Mouse (Mus musculus): ENCODE measurements around the gene Ggta1. TPM values are rescaled to one million over a fixed set of nuclear protein-coding genes. Genes with fewer than 3 reads are reported as not detected.
"Not testable (repeated sequence)": the region's sequence is repeated elsewhere in the genome, so short reads cannot be mapped to it uniquely, and the experiment has no call there.

Gene Ggta1
- total RNA-seq, 2 experiments from 2014 or later, result 4.7 to 6.1 TPM

- DNase-seq (ENCODE audit: low spot score in 2 of 2), result no peak
Measured at GRCm38 (mm10) chr2:35461131-35461947, 1.7 kb downstream of the Ggta1 start.

DNA sequence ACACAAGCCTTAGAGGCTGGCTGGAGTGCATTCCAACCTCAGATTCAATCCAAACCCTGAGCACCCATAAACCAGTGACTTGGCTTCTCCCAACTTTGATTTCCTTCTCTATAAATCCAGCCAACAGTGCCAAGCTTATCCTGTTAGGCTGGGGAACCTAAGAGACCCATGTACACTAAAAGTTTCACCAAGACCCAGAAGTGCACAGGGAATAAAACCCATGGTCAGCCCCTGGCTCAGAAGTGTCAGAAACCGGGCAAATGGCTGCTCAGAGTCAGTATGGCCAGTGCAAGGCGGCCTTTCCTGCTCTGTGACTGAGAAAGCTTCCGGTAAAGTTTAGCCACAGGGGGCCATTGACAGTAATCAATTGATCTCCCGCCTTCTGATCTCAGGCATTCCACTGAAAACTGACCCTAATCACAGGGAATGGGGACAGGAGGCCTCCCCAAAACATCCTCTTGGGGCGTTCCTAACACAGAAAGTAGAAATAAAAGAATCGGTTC, 2.6 kb downstream of the Ggta1 start:
- DNase-seq (ENCODE audit: low spot score in 2 of 2), result no peak

DNA sequence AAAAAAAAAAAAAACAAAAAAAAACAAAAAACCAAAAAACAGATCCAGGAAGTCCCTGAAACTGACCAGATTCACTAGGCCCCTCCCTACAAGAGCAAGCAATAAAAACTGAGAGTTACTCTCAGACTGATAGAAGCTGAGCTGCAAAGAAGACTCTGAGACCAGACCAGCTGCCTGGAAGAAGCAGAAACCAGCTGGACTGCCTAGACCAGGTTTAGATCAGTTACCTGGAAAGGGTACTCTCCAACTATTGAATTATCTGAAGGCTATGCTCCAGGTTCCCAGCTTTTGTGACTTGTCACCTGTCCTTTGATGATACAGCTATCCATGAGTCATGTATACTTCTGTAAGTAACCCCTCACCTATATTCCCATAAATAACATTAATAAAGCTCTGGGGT, 3.7 kb downstream of the Ggta1 start:
- no peak for DNase-seq (ENCODE audit: low spot score in 2 of 2)

- no peak for DNase-seq (ENCODE audit: low spot score in 2 of 2)
Measured at GRCm38 (mm10) chr2:35458421-35458820, 4.6 kb downstream of the Ggta1 start.

- DNase-seq (ENCODE audit: low spot score in 2 of 2), result no peak
Measured at GRCm38 (mm10) chr2:35453736-35454135, 9.3 kb downstream of the Ggta1 start.

GRCm38 (mm10) chr2:35452695-35453094, 10.3 kb downstream of the Ggta1 start:
- not testable (repeated sequence) for DNase-seq (ENCODE audit: low spot score in 2 of 2)

DNA sequence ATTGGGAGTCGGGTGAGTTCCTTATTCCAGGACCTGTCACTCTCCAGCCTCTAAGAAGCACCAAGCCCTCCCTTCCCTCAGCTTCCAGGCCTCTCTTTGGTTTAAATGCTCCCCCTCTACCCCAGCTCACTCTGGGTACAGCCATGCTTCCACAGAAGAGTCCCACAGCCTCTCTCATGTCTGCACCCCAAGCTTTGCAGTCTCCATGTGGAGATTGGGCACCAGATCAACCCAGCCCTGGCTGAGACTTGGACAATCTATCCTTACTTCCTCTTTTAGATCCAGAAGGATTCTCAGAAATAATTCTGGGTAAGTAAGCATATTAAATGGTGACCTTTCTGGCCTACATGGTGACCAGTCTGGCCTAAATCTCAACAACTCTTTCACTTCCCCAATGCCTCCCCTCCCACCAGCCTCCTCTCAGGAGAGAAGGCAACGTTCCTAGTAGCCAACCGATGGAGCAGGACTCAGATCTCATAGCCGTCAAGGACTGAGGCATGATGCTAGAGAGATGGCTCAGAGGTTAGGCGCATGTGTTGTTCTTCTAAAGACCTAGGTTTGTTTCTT, 11.5 kb downstream of the Ggta1 start:
- no peak for DNase-seq (ENCODE audit: low spot score in 2 of 2)

- no peak for DNase-seq (ENCODE audit: low spot score in 2 of 2)
Measured at GRCm38 (mm10) chr2:35450856-35451255, 12.2 kb downstream of the Ggta1 start.

DNA sequence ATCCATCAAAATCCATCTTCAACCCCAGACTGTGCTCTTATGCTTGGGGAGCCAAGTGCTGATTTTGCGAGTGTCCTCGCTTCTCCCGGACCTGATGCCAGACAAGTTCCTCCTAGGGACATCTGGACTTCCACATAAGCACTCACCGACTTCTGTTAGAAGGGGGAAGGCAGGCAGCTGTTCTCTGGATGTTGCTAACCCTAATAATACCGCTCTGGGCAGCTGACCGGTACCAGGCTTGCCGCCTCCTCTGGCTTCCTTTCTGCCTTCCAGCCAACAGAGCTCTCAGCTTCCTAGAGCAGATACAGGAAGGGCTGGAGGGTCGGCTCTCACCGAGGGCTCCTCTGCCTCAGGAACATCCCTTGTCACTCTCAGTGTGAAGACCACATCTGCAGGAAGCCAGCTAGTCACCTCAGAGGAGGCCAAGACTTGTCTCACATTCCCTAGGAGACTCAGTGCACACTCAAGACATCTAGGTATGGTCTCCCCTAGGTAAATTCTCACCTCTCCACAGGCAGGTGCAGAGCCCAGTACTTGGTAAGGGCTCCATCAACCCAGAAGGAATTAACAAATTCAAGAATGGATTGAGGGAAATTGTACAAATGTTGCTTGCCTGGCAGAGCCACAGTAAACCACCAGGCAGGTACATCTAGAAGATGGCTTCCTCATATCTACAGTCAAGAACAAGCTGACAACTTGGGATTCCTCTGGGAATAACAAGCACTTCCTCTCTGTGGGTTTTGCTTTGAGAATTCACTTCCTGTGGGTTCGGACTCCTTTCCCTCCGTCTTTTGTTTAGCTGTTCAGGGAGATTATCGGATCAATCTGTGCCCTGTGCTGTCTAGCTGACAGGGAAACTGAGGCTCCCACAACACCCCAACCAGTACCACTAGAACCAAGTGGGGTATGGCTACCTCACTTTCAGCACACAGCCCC, 13.1 kb downstream of the Ggta1 start:
- DNase-seq (ENCODE audit: low spot score in 2 of 2), result no peak

GRCm38 (mm10) chr2:35448914-35449670, 13.9 kb downstream of the Ggta1 start:
- no peak for DNase-seq (ENCODE audit: low spot score in 2 of 2)

DNA sequence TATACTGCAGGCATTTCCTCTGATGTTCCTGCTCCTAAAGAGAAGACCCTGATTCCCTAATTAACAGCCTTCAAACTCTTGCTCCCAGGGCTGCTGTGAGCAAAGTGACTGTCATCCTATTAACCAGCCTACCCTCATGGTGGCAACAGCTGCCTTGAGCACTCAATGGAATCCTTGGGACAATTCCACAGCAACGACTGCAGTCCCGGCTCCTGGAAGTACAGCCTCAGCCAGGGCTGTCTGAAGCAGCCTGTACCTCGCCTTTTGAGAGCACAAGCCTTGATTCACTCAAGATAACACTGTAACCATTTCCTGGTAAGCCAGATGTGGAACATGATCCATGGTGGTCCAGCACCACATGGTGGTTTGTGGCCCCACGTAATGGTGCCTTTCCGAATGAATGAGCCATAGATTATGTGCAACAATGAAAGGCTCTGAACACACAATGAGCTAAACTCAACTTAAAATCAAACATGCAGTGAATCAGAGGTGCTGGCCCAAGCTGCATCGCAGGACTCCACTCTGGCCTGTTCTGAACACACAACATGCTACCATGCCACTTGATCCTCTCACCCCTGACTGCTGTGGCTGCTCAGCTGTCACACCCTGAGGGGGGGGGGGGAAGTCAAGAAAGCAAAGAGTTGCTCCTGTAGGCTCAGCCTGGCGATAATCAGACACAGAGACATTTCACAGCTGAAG, 14.7 kb downstream of the Ggta1 start:
- no peak for DNase-seq (ENCODE audit: low spot score in 2 of 2)

GRCm38 (mm10) chr2:35447453-35447852, 15.6 kb downstream of the Ggta1 start:
- no peak for DNase-seq (ENCODE audit: low spot score in 2 of 2)

DNA sequence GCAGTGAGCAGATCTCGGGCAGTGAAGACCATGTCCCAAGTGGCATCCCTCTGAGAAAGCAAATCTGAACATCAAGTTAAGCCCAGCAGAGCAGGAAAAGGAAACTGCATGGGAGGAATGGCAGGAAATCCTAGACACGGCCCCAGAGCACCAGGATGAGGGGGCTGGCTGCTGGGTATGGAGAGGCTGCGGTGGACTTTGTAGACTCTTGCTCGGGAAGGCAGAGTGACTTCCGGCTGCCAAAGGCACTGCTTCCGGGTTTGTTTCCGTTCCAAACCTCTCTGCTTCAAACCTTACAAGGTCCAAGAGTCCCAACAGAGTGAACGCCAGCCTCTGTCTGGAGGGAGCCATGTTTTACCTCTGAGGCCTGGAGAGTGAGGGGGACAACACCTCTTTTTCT, 16.2 kb downstream of the Ggta1 start:
- no peak for DNase-seq (ENCODE audit: low spot score in 2 of 2)

- DNase-seq (ENCODE audit: low spot score in 2 of 2), result no peak
Measured at GRCm38 (mm10) chr2:35446300-35446699, 16.7 kb downstream of the Ggta1 start.

GRCm38 (mm10) chr2:35445610-35446009, 17.4 kb downstream of the Ggta1 start:
- DNase-seq (ENCODE audit: low spot score in 2 of 2), result no peak

DNA sequence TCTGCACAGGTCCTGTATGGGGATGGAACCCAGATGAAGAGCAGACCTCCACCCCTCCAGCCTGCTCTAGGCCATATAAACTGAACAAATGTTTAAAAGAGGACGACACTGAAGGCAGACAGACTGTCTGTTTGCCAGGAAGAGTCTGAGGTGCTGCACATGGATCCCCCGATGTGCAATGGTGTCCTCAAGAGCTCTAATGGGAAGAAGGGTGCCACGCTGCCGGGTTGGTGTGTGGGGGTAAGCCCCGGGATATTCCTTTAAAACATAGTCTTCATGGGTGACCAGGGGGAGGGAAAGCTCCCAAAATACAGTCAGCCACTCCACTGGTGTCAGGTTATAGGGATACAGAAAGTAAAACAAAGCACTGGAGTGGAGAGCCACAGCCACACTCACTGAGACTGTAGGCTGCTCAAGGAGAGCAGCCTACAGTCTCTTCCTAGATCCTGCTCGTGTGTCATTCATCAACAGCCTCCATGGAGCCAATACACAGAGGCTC, 18.2 kb downstream of the Ggta1 start:
- no peak for DNase-seq (ENCODE audit: low spot score in 2 of 2)

- no peak for DNase-seq (ENCODE audit: low spot score in 2 of 2)
Measured at GRCm38 (mm10) chr2:35443981-35444763, 18.9 kb downstream of the Ggta1 start.

- no peak for DNase-seq (ENCODE audit: low spot score in 2 of 2)
Measured at GRCm38 (mm10) chr2:35443325-35443724, 19.7 kb downstream of the Ggta1 start.

GRCm38 (mm10) chr2:35442079-35442478, 21.0 kb downstream of the Ggta1 start:
- no peak for DNase-seq (ENCODE audit: low spot score in 2 of 2)

Data from layer of hippocampus, postnatal 10 days (tissue).